Mouse (Mus musculus) forebrain, embryonic 16.5 days (tissue): ENCODE results near the gene Gemin7. TPM values are rescaled to one million over a fixed set of nuclear protein-coding genes. Genes with fewer than 3 reads are reported as not detected.

Experiments
- ATAC-seq: fragments of 200-750 bp; cut with Nextera tagmentation; 2 replicates; pipeline ENCODE4 v1.8.0; 2017; ENCODE audit warnings: mild to moderate bottlenecking, moderate library complexity
- H3K27ac ChIP-seq: fragments of 300-500 bp; sonication (generic); 2 replicates; pipeline ENCODE4 v1.5.1; 2014; ENCODE audit warnings: low read length, control low read depth
- H3K27me3 ChIP-seq: fragments of 300-500 bp; sonication (generic); replicated peaks from 2 replicates; pipeline ENCODE4 v1.6.1; 2014; ENCODE audit warnings: low read length; ENCODE audit not compliant: control insufficient read depth, insufficient read depth
- H3K36me3 ChIP-seq: fragments of 300-500 bp; sonication (generic); 2 replicates; pipeline ENCODE4 v1.6.1; 2014; ENCODE audit not compliant: control insufficient read depth, insufficient read depth
- H3K4me1 ChIP-seq: fragments of 300-500 bp; sonication (generic); replicated peaks from 2 replicates; pipeline ENCODE4 v1.6.1; 2014; ENCODE audit warnings: low read length; ENCODE audit not compliant: control insufficient read depth, insufficient read depth
- H3K4me2 ChIP-seq: fragments of 300-500 bp; sonication (generic); 2 replicates; pipeline ENCODE4 v1.6.1; 2014; ENCODE audit warnings: mild to moderate bottlenecking, low read length, control low read depth
- H3K4me3 ChIP-seq: fragments of 300-500 bp; sonication (generic); replicated peaks from 2 replicates; pipeline ENCODE4 v1.5.1; 2014; ENCODE audit warnings: mild to moderate bottlenecking, low read length, control low read depth
- H3K9ac ChIP-seq: fragments of 300-500 bp; sonication (generic); replicated peaks from 2 replicates; pipeline ENCODE4 v1.6.1; 2014; ENCODE audit warnings: low read depth, low read length, control low read depth
- H3K9me3 ChIP-seq: fragments of 300-500 bp; sonication (generic); 2 replicates; pipeline ENCODE4 v1.6.1; 2016; ENCODE audit warnings: low read length; ENCODE audit not compliant: control insufficient read depth
- WGBS: fragments of 180-500 bp; shearing (Covaris S2); extraction: QIAGEN DNeasy Blood & Tissue Kit; methylation state at CpG from one replicate; pipeline ENCODE4 v1.1.7; 2014; 5-methylcytosine and 5-hydroxymethylcytosine counted together
- polyA plus RNA-seq: library from polyadenylated mRNA; unstranded; fragments of >200 nt; fragmentation: Nextera tagmentation; extraction: Ambion mirVana; gene quantifications from 2 replicates; pipeline ENCODE4 v1.2.1, GENCODE M21; 2015

Gemin7 gene
- polyA plus RNA-seq, 1 experiment from 2014 or later: 124 TPM

DNA sequence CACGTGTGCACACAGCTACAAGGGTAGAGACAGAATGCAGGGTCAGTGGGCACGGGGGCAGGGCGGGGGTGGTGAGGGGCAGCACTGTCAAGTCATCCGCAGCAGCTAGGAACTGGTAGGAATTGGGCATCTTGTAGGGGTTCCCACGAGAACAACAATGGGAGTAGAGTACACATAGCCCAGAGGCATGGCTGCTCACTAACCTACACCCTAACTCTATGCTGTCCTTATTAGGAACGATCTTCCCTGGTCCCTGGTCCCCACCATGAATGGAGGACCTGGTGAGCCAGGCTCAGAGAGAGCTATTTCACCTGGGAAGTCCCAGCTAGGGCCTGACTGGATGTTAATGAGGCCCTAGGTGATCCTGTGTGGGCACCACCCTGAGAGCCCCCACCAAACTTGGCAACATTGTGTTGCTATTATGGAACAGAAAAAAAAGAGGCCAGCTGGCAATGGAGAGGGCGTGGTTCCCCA lies 35.7 kb downstream of the Gemin7 start:
- Histone ChIP-seq H3K27me3 (no peaks in the 10 kb centered on the region), H3K9me3 (no peaks in the 10 kb centered on the region), H3K4me1 (peaks cover 30% of the 10 kb centered on the region), H3K27ac (peak overlapping the region; percentile 52), H3K9ac (0 out of 2 replicates have a peak overlapping the region, but pooled peaks have one; percentile 18), H3K36me3 (no peaks in the 10 kb centered on the region), H3K4me3 (no peak overlapping the region), H3K4me2 (no peak overlapping the region)
- WGBS: 54% methylated on average over 7 of the region's 7 CpGs
- no peak; the same call in 1 of the 2 replicates for ATAC-seq

DNA sequence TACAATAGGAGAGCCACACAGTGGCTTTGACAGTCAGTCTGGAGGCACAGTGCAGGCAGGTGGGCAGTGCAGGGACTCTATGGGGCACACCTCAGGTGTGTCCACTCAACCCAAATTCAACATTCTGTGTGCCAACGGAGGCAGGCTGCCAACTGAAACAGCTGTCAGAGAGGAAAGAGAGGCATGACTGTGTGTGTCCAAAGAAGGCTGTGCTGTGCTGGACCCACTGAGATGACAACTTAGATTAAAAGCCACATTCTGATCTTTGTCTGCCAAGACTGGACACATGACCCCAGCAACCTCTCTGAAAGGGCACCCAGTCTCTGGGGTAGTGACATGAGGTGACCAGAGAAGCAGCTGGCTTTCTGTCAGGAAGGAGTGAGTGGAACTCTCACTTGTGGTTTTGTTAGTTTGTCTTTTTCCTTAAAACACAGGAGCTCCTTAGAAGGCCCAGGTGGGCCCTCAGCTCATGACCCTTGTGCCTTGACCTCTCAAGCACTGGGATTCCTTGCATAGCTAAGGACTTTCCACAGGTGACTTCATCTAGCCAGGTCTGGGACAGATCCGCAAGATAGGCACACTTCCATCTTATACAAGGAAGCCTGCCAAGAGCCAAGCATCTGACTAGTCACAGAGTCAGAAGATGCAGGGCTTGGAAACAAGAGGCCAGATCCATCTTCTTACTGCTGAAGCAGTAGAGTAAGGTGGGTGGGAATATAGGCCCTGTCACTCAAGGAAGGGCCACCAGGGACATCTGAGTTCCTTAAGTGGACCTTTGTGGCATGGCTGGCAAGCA lies 36.4 kb downstream of the Gemin7 start:
- no peak overlapping the region for H3K9ac ChIP-seq
- H3K27me3 ChIP-seq: no peaks in the 10 kb centered on the region
- no peaks in the 10 kb centered on the region for H3K36me3 ChIP-seq
- no peak for ATAC-seq
- H3K27ac ChIP-seq: no peak overlapping the region
- no peak overlapping the region for H3K4me2 ChIP-seq
- H3K4me1 ChIP-seq: peaks cover 26% of the 10 kb centered on the region
- 60% methylated on average over 2 of the region's 2 CpGs for WGBS
- H3K4me3 ChIP-seq: no peak overlapping the region
- H3K9me3 ChIP-seq: no peaks in the 10 kb centered on the region

DNA sequence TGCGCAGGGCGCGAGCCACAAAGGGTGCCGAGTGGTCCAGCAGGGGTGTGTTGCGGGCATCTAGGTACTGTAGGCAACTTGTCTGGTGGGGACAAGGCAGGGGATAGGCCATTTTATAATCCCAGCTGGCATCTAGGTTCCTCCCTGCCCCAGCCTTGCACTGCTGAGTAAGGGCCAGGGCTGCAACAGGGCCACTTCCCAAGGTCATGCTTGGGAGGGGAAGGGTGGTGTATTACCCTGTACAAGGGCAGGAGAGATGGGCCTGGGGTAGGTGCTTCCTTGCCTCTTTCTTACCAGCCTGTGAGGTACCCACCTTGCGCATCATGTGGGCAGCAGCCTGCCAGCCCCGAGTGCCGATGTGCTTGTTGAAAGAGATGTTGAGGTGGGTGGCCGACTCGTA lies 42.7 kb downstream of the Gemin7 start:
- H3K27me3 ChIP-seq: no peaks in the 10 kb centered on the region
- H3K9ac ChIP-seq: no peak overlapping the region
- H3K9me3 ChIP-seq: no peaks in the 10 kb centered on the region
- 96% methylated on average over 10 of the region's 10 CpGs for WGBS
- no peak for ATAC-seq
- no peaks in the 10 kb centered on the region for H3K4me1 ChIP-seq
- no peak overlapping the region for H3K4me3 ChIP-seq
- peaks cover 21% of the 10 kb centered on the region; the same call in 1 of the 2 replicates for H3K36me3 ChIP-seq
- H3K27ac ChIP-seq: no peak overlapping the region
- no peak overlapping the region for H3K4me2 ChIP-seq

DNA sequence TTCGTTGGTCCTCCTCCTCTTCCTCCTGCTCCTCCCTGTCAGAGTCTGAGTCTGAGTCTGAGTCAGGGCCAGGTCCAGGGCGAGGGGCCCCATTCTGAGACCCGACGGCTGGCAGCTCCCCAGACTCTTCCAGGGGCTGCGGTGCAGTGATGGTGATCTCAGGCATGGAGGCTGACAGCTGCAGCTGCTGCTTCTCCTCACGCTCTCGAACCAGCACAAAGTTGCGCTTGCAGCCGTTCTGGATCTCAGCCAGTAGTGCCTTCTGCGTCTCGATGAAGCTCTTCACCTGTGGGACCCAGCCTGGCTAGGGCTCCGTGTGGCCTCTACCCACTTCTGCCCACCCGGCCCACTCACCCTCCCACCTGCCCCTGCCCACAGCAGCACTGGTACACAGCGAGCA lies 45.2 kb downstream of the Gemin7 start:
- H3K36me3 ChIP-seq: peaks cover 21% of the 10 kb centered on the region; the same call in 1 of the 2 replicates
- ATAC-seq: no peak

DNA sequence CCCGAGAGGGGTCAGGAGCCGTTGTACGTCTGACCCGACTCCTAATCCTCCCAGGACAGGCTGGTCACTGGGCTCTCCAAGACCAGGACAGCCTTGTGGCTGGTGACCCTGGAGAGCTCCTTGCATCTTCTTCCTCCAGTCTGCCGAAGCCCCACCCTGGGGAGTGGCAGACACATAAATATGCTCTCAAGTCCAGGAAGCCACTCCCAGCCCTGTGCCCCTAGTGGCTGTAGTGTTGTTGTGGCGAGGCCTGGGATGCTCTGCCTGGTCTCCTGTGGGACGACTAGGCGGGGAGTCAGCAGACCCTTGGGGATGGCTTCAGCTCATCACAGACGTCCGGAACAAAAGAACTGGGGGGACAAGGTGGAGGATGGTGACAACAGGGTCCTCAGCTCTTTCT lies 46.3 kb downstream of the Gemin7 start:
- Histone ChIP-seq H3K4me2 (no peak overlapping the region), H3K27ac (no peak overlapping the region), H3K36me3 (peaks cover 21% of the 10 kb centered on the region; the same call in 1 of the 2 replicates), H3K4me1 (no peaks in the 10 kb centered on the region), H3K9me3 (no peaks in the 10 kb centered on the region), H3K27me3 (no peaks in the 10 kb centered on the region), H3K4me3 (no peak overlapping the region), H3K9ac (no peak overlapping the region)
- ATAC-seq: no peak
- 85% methylated on average over 10 of the region's 10 CpGs for WGBS

More for the DNA sequence above, 45.2 kb downstream of the Gemin7 start:
- H3K9me3 ChIP-seq: no peaks in the 10 kb centered on the region
- H3K4me1 ChIP-seq: no peaks in the 10 kb centered on the region
- H3K4me2 ChIP-seq: no peak overlapping the region
- WGBS: 86% methylated on average over 14 of the region's 14 CpGs
- H3K27ac ChIP-seq: no peak overlapping the region
- H3K9ac ChIP-seq: no peak overlapping the region
- no peaks in the 10 kb centered on the region for H3K27me3 ChIP-seq
- no peak overlapping the region for H3K4me3 ChIP-seq

DNA sequence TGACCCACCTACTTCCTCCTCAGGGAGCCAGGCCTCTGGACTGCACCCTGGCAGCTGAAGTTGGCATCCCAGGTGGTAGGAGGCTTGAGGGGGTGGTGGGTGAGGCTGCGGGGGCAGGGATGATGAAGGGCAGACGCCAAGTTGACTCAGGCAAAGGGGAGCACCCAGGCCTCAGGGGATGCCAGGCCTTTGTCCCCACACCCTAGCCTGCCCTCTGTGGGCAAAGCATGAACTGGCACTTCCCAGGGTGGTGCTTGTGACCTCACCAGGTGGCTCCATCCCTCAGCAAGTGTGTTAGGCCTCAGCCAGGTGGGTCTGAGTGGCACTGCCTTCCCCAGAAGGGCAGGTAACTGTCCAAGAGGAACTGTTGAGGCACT lies 52.3 kb downstream of the Gemin7 start:
- ATAC-seq: no peak
- 51% methylated on average over 2 of the region's 2 CpGs for WGBS
- H3K27me3 ChIP-seq: peaks cover 45% of the 10 kb centered on the region

DNA sequence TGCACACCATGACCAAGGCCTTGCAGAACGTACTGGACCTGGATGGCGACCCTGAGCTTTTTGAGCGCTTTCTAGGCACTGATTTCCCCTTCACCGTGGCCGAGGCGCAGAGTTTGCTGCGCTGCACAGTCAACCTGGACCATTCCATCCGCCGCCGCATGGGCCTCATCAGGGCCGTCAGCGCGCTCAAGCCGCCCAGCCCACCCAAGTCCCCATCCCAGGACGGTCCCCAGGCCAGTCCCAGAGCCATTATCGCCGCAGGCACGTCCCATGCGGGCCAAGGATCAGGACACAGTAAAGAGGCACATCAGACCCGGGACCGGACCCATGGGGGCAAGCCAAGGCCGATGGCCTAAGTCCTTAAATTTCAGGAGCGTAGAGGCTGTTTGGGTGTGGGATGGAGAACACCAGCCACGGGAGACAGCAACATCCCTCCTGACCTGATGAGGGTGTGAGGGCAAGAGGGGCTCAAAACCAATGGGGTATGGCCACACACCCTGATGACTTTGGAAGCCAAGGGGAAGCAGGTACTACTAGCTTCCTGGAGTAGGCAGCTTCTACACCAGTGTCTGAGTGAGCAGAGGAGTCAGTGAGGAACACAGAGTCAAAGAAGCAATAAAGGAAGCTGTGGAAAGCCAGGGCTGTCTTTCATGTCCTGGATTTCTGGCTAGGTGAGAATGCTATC lies 52.8 kb downstream of the Gemin7 start:
- peaks cover 47% of the 10 kb centered on the region for H3K27me3 ChIP-seq
- no peaks in the 10 kb centered on the region for H3K9me3 ChIP-seq
- H3K4me1 ChIP-seq: peaks cover 23% of the 10 kb centered on the region
- H3K9ac ChIP-seq: peak overlapping the region; percentile 61
- H3K36me3 ChIP-seq: no peaks in the 10 kb centered on the region; the same call in 1 of the 2 replicates
- 11% methylated on average over 24 of the region's 24 CpGs for WGBS
- peak overlapping the region; percentile 88 for H3K4me2 ChIP-seq
- ATAC-seq: peak; percentile 39
- peak overlapping the region; percentile 51 for H3K4me3 ChIP-seq
- no peak overlapping the region for H3K27ac ChIP-seq

More for the DNA sequence above, 52.3 kb downstream of the Gemin7 start:
- Histone ChIP-seq H3K36me3 (no peaks in the 10 kb centered on the region; the same call in 1 of the 2 replicates), H3K9me3 (no peaks in the 10 kb centered on the region), H3K4me3 (no peak overlapping the region), H3K9ac (no peak overlapping the region), H3K4me2 (no peak overlapping the region), H3K4me1 (peaks cover 23% of the 10 kb centered on the region), H3K27ac (no peak overlapping the region)

DNA sequence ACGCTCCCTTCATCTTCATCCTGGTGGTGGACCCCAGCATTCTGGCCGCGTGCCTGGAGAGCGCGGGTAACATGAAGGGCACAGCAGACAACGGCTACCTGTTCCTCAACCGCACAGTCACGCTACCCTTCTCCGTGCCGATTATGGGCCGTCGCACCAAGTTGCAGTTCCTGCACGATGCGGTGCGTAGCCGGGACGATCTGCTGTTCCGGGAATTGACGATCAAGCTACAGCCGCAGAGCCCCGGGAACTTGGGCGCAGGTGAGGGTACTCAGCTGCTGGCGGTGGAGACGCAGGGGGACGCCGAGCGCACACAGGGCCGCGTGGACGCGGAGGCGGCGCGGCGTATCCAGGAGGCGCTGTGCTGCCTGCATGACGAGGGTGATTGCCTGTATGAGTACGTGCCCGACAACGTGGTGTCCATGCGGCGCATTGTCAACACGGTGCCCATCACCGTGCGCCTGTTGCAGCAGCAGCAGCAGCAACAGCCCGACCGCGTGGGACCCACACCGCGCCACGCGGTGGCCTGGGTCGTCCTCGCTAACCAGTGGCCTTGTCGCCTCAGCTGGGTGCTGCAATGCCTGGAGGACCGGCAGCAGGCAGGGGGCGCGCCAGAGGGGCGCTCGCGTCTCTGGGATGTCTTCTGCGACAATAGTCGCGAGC lies 53.5 kb downstream of the Gemin7 start:
- peak; percentile 77 for ATAC-seq
- no peaks in the 10 kb centered on the region for H3K9me3 ChIP-seq
- 2% methylated on average over 64 of the region's 64 CpGs for WGBS

More for the DNA sequence above, 53.5 kb downstream of the Gemin7 start:
- no peak overlapping the region for H3K27ac ChIP-seq
- H3K4me3 ChIP-seq: peak overlapping the region; percentile 51
- H3K36me3 ChIP-seq: no peaks in the 10 kb centered on the region
- peak overlapping the region; percentile 61 for H3K9ac ChIP-seq
- peaks cover 54% of the 10 kb centered on the region for H3K27me3 ChIP-seq
- H3K4me1 ChIP-seq: peaks cover 23% of the 10 kb centered on the region
- peak overlapping the region; percentile 88 for H3K4me2 ChIP-seq
